Mouse (Mus musculus) ES-E14 (cell line): ENCODE measurements around the gene Gabbr2.

ENCODE experiments used
- CHD2 ChIP-seq: IDR thresholded peaks from 2 replicates; pipeline ENCODE4 v1.6.1; 2014; ENCODE audit warnings: mild to moderate bottlenecking, low read depth, low read length, inconsistent platforms
- HCFC1 ChIP-seq: IDR thresholded peaks from 2 replicates; pipeline ENCODE4 v1.6.1; 2012; ENCODE audit warnings: low read length, inconsistent platforms, borderline replicate concordance; ENCODE audit not compliant: insufficient read depth
- MAFK ChIP-seq: IDR thresholded peaks from 2 replicates; pipeline ENCODE4 v1.6.1; 2014; ENCODE audit warnings: mild to moderate bottlenecking, low read depth, low read length, inconsistent platforms; ENCODE audit not compliant: insufficient read depth
- ZC3H11A ChIP-seq: IDR thresholded peaks from 2 replicates; pipeline ENCODE4 v1.6.1; 2012; ENCODE audit warnings: low read depth, mild to moderate bottlenecking, inconsistent platforms, low read length, borderline replicate concordance
- ZNF384 ChIP-seq: IDR thresholded peaks from 2 replicates; pipeline ENCODE4 v1.6.1; 2012; ENCODE audit warnings: low read depth, low read length, inconsistent platforms

DNA sequence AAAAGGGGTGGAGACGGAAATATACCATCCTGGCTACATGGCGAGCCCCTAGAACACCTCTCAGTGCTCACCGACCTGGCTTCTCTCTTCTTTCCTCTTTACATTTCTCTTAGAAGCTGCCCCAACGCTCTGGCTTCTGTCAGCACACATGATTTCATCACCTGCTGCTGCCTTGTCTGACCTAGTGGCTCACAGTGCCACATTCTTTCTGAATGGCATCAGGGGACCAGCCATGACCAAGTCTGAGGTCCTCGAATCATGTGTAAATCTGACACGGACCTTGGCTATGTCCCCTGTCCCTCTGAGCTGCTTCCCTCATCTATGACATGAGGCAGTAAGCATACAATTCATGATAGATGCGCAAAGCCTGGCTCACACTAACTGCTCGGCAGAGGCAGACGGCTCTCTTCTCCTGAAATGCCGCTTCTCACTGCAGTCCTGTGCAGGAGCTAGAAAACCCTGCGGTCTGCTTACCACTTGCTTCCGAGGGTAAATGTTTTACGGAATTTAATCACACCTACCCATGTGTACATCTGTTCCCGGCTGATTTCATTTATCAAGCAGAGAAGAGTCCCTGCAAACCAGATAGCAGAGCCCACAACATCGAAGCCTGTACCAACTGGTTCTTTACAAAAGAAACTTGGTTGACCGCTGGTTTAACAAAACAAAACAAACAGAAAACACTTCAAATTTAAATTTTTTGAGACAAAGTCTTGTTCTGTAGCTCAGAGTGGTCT is 270.7 kb downstream of the Gabbr2 start:
- TF ChIP-seq HCFC1 (no peak), ZC3H11A (no peak), CHD2 (no peak), MAFK (no peak), ZNF384 (no peak)
